In genomic region chr1:176827945-176828485, GRCm38 (mm10) we compare ENCODE assay signal across 14 mouse cellular contexts. TPM values are rescaled to one million over a fixed set of nuclear protein-coding genes. Genes with fewer than 3 reads are reported as not detected.
DNase-seq lines count a peak whose midpoint lies in the region; ATAC-seq and TF ChIP-seq lines count a peak whose summit lies in the region.
"Had no signal": no experiment of that assay in that cellular context is flagged by ENCODE, and none has a peak within 500 bp of the region (broad histone marks: within the 10 kb centered on the region; RNA-seq: fewer than 3 reads in every experiment).

No protein-coding gene starts in this region.

- H3K9me3 ChIP-seq in CH12.LX (replicated peaks; ENCODE audit: low read length): no peaks in the 10 kb centered on the region
- no peaks in the 10 kb centered on the region for H3K9me3 ChIP-seq in liver, postnatal 0 days (ENCODE audit: low read length)
- H3K9me3 ChIP-seq in forebrain, embryonic 12.5 days: no peaks in the 10 kb centered on the region
- no peaks in the 10 kb centered on the region for H3K9me3 ChIP-seq in stomach, postnatal 0 days (ENCODE audit: control insufficient read depth, low read length)
- H3K9me3 ChIP-seq: hindbrain, embryonic 10.5 days; limb, embryonic 13.5 days had no signal

- TF ChIP-seq POLR2A in CH12.LX (IDR thresholded peaks at IDR 0.05; ENCODE audit: low read depth, low read length): no peak

- TF ChIP-seq CTCF in CH12.LX (conservative IDR thresholded peaks at IDR 0.05 in 1 of 2, IDR thresholded peaks at IDR 0.05 in 1 of 2; ENCODE audit: low read depth in 2 of 2, low read length in 2 of 2) (no peak), Patski (IDR thresholded peaks at IDR 0.05) (no peak)
- TF ChIP-seq CTCF in liver, postnatal 0 days (IDR thresholded peaks at IDR 0.05; ENCODE audit: low read depth): no peak
- no peak for TF ChIP-seq CTCF in stomach, postnatal 0 days (IDR thresholded peaks at IDR 0.05; ENCODE audit: low read depth)

- WGBS in liver, postnatal 0 days (ENCODE audit: insufficient replicate concordance): 50% methylated on average over 5 of the region's 5 CpGs
- 73% methylated on average over 5 of the region's 5 CpGs for WGBS in forebrain, embryonic 12.5 days
- 71% methylated on average over 5 of the region's 5 CpGs for WGBS in stomach, postnatal 0 days

- dilution Hi-C loops in CH12.LX (cut with MboI; ENCODE audit: extremely low pct_ligation_motif_present, extremely low pct_unique_long_range_greater_than_20kb, low sequenced_read_pairs): no loop called here

- ATAC-seq in Patski: peak; percentile 55
- ATAC-seq in liver, postnatal 0 days: peak; percentile 13; the same call in 1 of the 2 replicates
- no peak for ATAC-seq in forebrain, embryonic 12.5 days (ENCODE audit: low FRiP score)
- ATAC-seq in stomach, postnatal 0 days (ENCODE audit: low FRiP score, low TSS enrichment): no peak
- ATAC-seq: CD4-positive, CD25-positive, alpha-beta regulatory T cell, adult 4 months; intestine, postnatal 0 days had no signal

- peaks cover 10 to 39% of the 10 kb centered on the region in 2 experiments for H3K36me3 ChIP-seq in CH12.LX (replicated peaks in 1 of 2; ENCODE audit: control insufficient read depth in 1 of 2, insufficient read depth in 1 of 2, low read length in 1 of 2)
- H3K36me3 ChIP-seq in liver, postnatal 0 days (replicated peaks; ENCODE audit: insufficient read depth, low read length): 0 out of 2 replicates have a peak, but pooled peaks cover 10% of the 10 kb centered on the region
- no peaks in the 10 kb centered on the region for H3K36me3 ChIP-seq in forebrain, embryonic 12.5 days (replicated peaks)
- no peaks in the 10 kb centered on the region; the same call in 1 of the 2 replicates for H3K36me3 ChIP-seq in stomach, postnatal 0 days (ENCODE audit: control insufficient read depth, insufficient read depth, low read length)

- CTCF ChIA-PET in Patski (lab: Charles Lee): interaction anchor here (0.7 to 2.0 kb wide), 7 partner anchors 14 to 44 kb away, joined by 3 to 8 read pairs (median 4); partner anchors contain the start of genes Cep170 and Sdccag8

- H3K27me3 ChIP-seq in CH12.LX (replicated peaks) (no peaks in the 10 kb centered on the region), Patski (no peaks in the 10 kb centered on the region)
- no peaks in the 10 kb centered on the region for H3K27me3 ChIP-seq in liver, postnatal 0 days (ENCODE audit: insufficient read depth, low read length)
- H3K27me3 ChIP-seq in forebrain, embryonic 12.5 days: no peaks in the 10 kb centered on the region
- H3K27me3 ChIP-seq in stomach, postnatal 0 days (ENCODE audit: control insufficient read depth, insufficient read depth, low read length): no peaks in the 10 kb centered on the region
- H3K27me3 ChIP-seq: limb, embryonic 13.5 days had no signal

- DNase-seq in layer of hippocampus, adult 9-11 months: peak; percentile 40
- no peak for DNase-seq in layer of hippocampus, adult 8-10 months (ENCODE audit: low spot score in 2 of 2)
- DNase-seq in CH12.LX (ENCODE audit: extremely low read depth) (no peak), Patski (ENCODE audit: low read depth, low spot score) (no peak)
- DNase-seq in liver, postnatal 0 days: no peak
- no peak for DNase-seq in stomach, postnatal 0 days (ENCODE audit: low spot score)
- DNase-seq: cerebellum, adult 8-10 months; kidney, postnatal 25 days; thymus, adult 2 months had no signal

- peaks cover 1% of the 10 kb centered on the region for H3K79me2 ChIP-seq in CH12.LX (replicated peaks; ENCODE audit: control insufficient read depth, extremely low read depth, insufficient read depth, poor library complexity, severe bottlenecking)

- no peak for TF ChIP-seq EP300 in CH12.LX (IDR thresholded peaks at IDR 0.05; ENCODE audit: low read length)
- TF ChIP-seq EP300 in liver, postnatal 0 days (IDR thresholded peaks at IDR 0.05; ENCODE audit: low read depth): no peak
- TF ChIP-seq EP300 in stomach, postnatal 0 days (optimal IDR thresholded peaks at IDR 0.05): no peak

- no peak overlapping the region for H3K4me2 ChIP-seq in CH12.LX (ENCODE audit: insufficient read depth, low read depth, poor library complexity, severe bottlenecking)
- H3K4me2 ChIP-seq in liver, postnatal 0 days (ENCODE audit: low read depth, low read length): 0 out of 2 replicates have a peak overlapping the region, but pooled peaks have one; percentile 1
- H3K4me2 ChIP-seq in forebrain, embryonic 12.5 days: no peak overlapping the region
- H3K4me2 ChIP-seq in stomach, postnatal 0 days (replicated peaks; ENCODE audit: low read depth): no peak overlapping the region
- H3K4me2 ChIP-seq: limb, embryonic 13.5 days had no signal

- in situ Hi-C loops in CH12.LX (cut with MboI; ENCODE audit: low pct_ligation_motif_present, low pct_unique_long_range_greater_than_20kb, low sequenced_read_pairs) (no loop called here), Patski (cut with MboI; ENCODE audit: low pct_unique_long_range_greater_than_20kb) (no loop called here)

- no peak for TF ChIP-seq RAD21 in CH12.LX (IDR thresholded peaks at IDR 0.05; ENCODE audit: low read depth, low read length)

- POLR2A ChIA-PET in Patski (lab: Charles Lee): interaction anchor here (2.1 kb wide), 1 partner anchor 15 kb away, joined by 9 read pairs; the partner anchor contains the start of gene Cep170

- H3K9ac ChIP-seq in CH12.LX (ENCODE audit: insufficient read depth, low read depth): peak overlapping the region; percentile 46; the same call in 1 of the 2 replicates
- no peak overlapping the region for H3K9ac ChIP-seq in liver, postnatal 0 days (replicated peaks)
- H3K9ac ChIP-seq in forebrain, embryonic 12.5 days: no peak overlapping the region
- H3K9ac ChIP-seq in stomach, postnatal 0 days (ENCODE audit: low read length): no peak overlapping the region
- H3K9ac ChIP-seq: limb, embryonic 13.5 days had no signal

- H3K4me3 ChIP-seq in CH12.LX (replicated peaks in 1 of 3; ENCODE audit: low read depth in 2 of 3, low read length in 2 of 3, poor library complexity in 1 of 3): no peak overlapping the region
- H3K4me3 ChIP-seq in liver, postnatal 0 days (ENCODE audit: low read depth, low read length): no peak overlapping the region
- no peak overlapping the region for H3K4me3 ChIP-seq in forebrain, embryonic 12.5 days (replicated peaks)
- no peak overlapping the region for H3K4me3 ChIP-seq in stomach, postnatal 0 days (ENCODE audit: low read depth, low read length)
- H3K4me3 ChIP-seq: hindbrain, embryonic 10.5 days; limb, embryonic 13.5 days had no signal

- H3K4me1 ChIP-seq in CH12.LX (ENCODE audit: control insufficient read depth in 1 of 2, insufficient read depth in 2 of 2): peaks cover 21 to 61% of the 10 kb centered on the region in 2 experiments
- H3K4me1 ChIP-seq in liver, postnatal 0 days (ENCODE audit: insufficient read depth): peaks cover 21% of the 10 kb centered on the region
- H3K4me1 ChIP-seq in forebrain, embryonic 12.5 days: no peaks in the 10 kb centered on the region
- H3K4me1 ChIP-seq in stomach, postnatal 0 days (replicated peaks; ENCODE audit: control insufficient read depth, insufficient read depth): no peaks in the 10 kb centered on the region
- H3K4me1 ChIP-seq: hindbrain, embryonic 10.5 days; limb, embryonic 13.5 days had no signal

- H3K27ac ChIP-seq in CH12.LX (ENCODE audit: insufficient read depth, low read depth): no peak overlapping the region
- H3K27ac ChIP-seq in liver, postnatal 0 days (ENCODE audit: low read depth): peak overlapping the region; percentile 69
- no peak overlapping the region for H3K27ac ChIP-seq in forebrain, embryonic 12.5 days
- no peak overlapping the region for H3K27ac ChIP-seq in stomach, postnatal 0 days (replicated peaks)
- H3K27ac ChIP-seq: hindbrain, embryonic 10.5 days; limb, embryonic 13.5 days had no signal

TF ChIP-seq in CH12.LX, 34 proteins besides CTCF, POLR2A, EP300 and RAD21:
- TF ChIP-seq JUN (IDR thresholded peaks at IDR 0.05; ENCODE audit: insufficient read depth, low read depth, low read length): no peak
- 0 out of 2 replicates have a peak, but pooled peaks have one; percentile 2 for TF ChIP-seq TCF12 (IDR thresholded peaks at IDR 0.05; ENCODE audit: low read depth, low read length)
- no peak for TF ChIP-seq TBP (conservative IDR thresholded peaks at IDR 0.05; ENCODE audit: low read depth, low read length)

RNA-seq across cellular contexts. Expression of gene Sdccag8, which starts 13.6 kb away (rescaled TPM):
- 10 to 100 TPM; 16.3 to 24.0 (median 19.4) TPM for total RNA-seq in layer of hippocampus, adult 8-10 months (2022)
- total RNA-seq in CH12.LX (2012; rRNA removed): 16.7 and 18.7 TPM in 2 replicates
- total RNA-seq in CH12.LX (2014; rRNA removed): 10.9 and 15.0 TPM in 2 replicates
- polyA plus RNA-seq in CH12.LX (2012; ENCODE audit: insufficient read length, low read depth): 10.7 and 11.2 TPM in 2 replicates
- polyA plus RNA-seq in Patski (2021): 25.1 TPM
- polyA plus RNA-seq in liver, postnatal 0 days (2015; fragmentation: Nextera tagmentation; extraction: Ambion mirVana): 4.2 and 4.5 TPM in 2 replicates
- 22.8 and 23.3 TPM in 2 replicates for polyA plus RNA-seq in forebrain, embryonic 12.5 days (2016; fragmentation: Nextera tagmentation; extraction: Ambion mirVana)
- polyA plus RNA-seq in stomach, postnatal 0 days (2015; fragmentation: Nextera tagmentation; extraction: Ambion mirVana): 6.4 TPM in 2 replicates

RNA-seq across cellular contexts. Expression of gene Cep170, which starts 14.1 kb away (rescaled TPM):
- total RNA-seq in layer of hippocampus, adult 8-10 months (2022): 100 to 1,000 TPM in 1 of 4 experiments, 10 to 100 TPM in 3; 86.4 to 110 (median 92.6) TPM
- 16.1 and 16.5 TPM in 2 replicates for total RNA-seq in CH12.LX (2012; rRNA removed)
- 15.3 and 16.6 TPM in 2 replicates for total RNA-seq in CH12.LX (2014; rRNA removed)
- 12.4 and 14.8 TPM in 2 replicates for polyA plus RNA-seq in CH12.LX (2012; ENCODE audit: insufficient read length, low read depth)
- polyA plus RNA-seq in Patski (2021): 37.4 TPM
- 2.6 and 4.4 TPM in 2 replicates for polyA plus RNA-seq in liver, postnatal 0 days (2015; fragmentation: Nextera tagmentation; extraction: Ambion mirVana)
- polyA plus RNA-seq in forebrain, embryonic 12.5 days (2016; fragmentation: Nextera tagmentation; extraction: Ambion mirVana): 104 and 108 TPM in 2 replicates
- polyA plus RNA-seq in stomach, postnatal 0 days (2015; fragmentation: Nextera tagmentation; extraction: Ambion mirVana): 4.9 and 5.5 TPM in 2 replicates

Comparison
In these comparisons a context has a peak if more than half of its experiments do, and no peak if none do; other contexts are left out.
1. ATAC-seq: peak in Patski (single experiment) and liver, postnatal 0 days (single experiment); none in forebrain, embryonic 12.5 days (single experiment) and stomach, postnatal 0 days (single experiment).